Mouse (Mus musculus) liver, embryonic 14.5 days (tissue): Measurements from ENCODE around the gene Gm45808.
"Not testable (repeated sequence)": the region's sequence is repeated elsewhere in the genome, so short reads cannot be mapped to it uniquely, and the experiment has no call there.

Experiments used
- CTCF ChIP-seq: IDR thresholded peaks from 2 replicates; pipeline ENCODE4 v1.5.1; 2016; ENCODE audit warnings: antibody characterized with exemption, low read depth, control low read depth
- EP300 ChIP-seq: IDR thresholded peaks from 2 replicates; pipeline ENCODE4 v1.6.1; 2016; ENCODE audit warnings: antibody characterized with exemption, low read depth

- TF ChIP-seq EP300, result not testable (repeated sequence)
- TF ChIP-seq CTCF, result peak; percentile 60
Measured at GRCm38 (mm10) chr7:45516846-45517245, 30.2 kb upstream of the Gm45808 start.
